Comparison of ENCODE assay signal across 15 mouse cellular contexts in genomic region chr7:99028108-99028507, GRCm38 (mm10).
A peak's percentile ranks its signal among the peaks of the same experiment; 100 is the strongest.
DNase-seq lines count a peak whose midpoint lies in the region; ATAC-seq and TF ChIP-seq lines count a peak whose summit lies in the region.
"Had no signal": no experiment of that assay in that cellular context is flagged by ENCODE, and none has a peak within 500 bp of the region (broad histone marks: within the 10 kb centered on the region; RNA-seq: fewer than 3 reads in every experiment).

No protein-coding gene starts in this region.

- no peaks in the 10 kb centered on the region for H3K36me3 ChIP-seq in hindbrain, postnatal 0 days (ENCODE audit: insufficient read depth, low read length)
- H3K36me3 ChIP-seq in hindbrain, embryonic 12.5 days = no peaks in the 10 kb centered on the region
- no peaks in the 10 kb centered on the region for H3K36me3 ChIP-seq in midbrain, postnatal 0 days (ENCODE audit: insufficient read depth, low read length)
- no peaks in the 10 kb centered on the region for H3K36me3 ChIP-seq in midbrain, embryonic 11.5 days (ENCODE audit: control insufficient read depth, insufficient read depth, low read length)
- peaks cover 8% of the 10 kb centered on the region; the same call in 1 of the 2 replicates for H3K36me3 ChIP-seq in splenic B cell, adult 2 months (ENCODE audit: control insufficient read depth, insufficient read depth, low read length, poor library complexity, severe bottlenecking)
- H3K36me3 ChIP-seq in forebrain, embryonic 12.5 days (replicated peaks) = no peaks in the 10 kb centered on the region
- H3K36me3 ChIP-seq: hindbrain, embryonic 10.5 days; midbrain, embryonic 15.5 days; neural tube, embryonic 15.5 days had no signal

- no peak for ATAC-seq in hindbrain, postnatal 0 days
- no peak for ATAC-seq in hindbrain, embryonic 12.5 days (ENCODE audit: low FRiP score)
- ATAC-seq in midbrain, postnatal 0 days (ENCODE audit: low FRiP score) = no peak
- ATAC-seq in midbrain, embryonic 11.5 days (ENCODE audit: low FRiP score) = no peak
- ATAC-seq in forebrain, embryonic 12.5 days (ENCODE audit: low FRiP score) = no peak
- ATAC-seq: midbrain, embryonic 15.5 days had no signal

- no peaks in the 10 kb centered on the region for H3K27me3 ChIP-seq in hindbrain, postnatal 0 days (ENCODE audit: insufficient read depth, low read length)
- no peaks in the 10 kb centered on the region for H3K27me3 ChIP-seq in hindbrain, embryonic 12.5 days
- no peaks in the 10 kb centered on the region for H3K27me3 ChIP-seq in midbrain, postnatal 0 days (ENCODE audit: insufficient read depth, low read length)
- no peaks in the 10 kb centered on the region for H3K27me3 ChIP-seq in midbrain, embryonic 11.5 days (ENCODE audit: control insufficient read depth, insufficient read depth, low read length)
- H3K27me3 ChIP-seq in splenic B cell, adult 2 months (ENCODE audit: control insufficient read depth, insufficient read depth, low read length, poor library complexity, severe bottlenecking) = no peaks in the 10 kb centered on the region
- H3K27me3 ChIP-seq in forebrain, embryonic 12.5 days = no peaks in the 10 kb centered on the region
- H3K27me3 ChIP-seq: midbrain, embryonic 15.5 days; neural tube, embryonic 15.5 days had no signal

- H3K9ac ChIP-seq in hindbrain, postnatal 0 days (replicated peaks; ENCODE audit: low read length) = no peak overlapping the region
- no peak overlapping the region for H3K9ac ChIP-seq in hindbrain, embryonic 12.5 days
- H3K9ac ChIP-seq in midbrain, postnatal 0 days (replicated peaks; ENCODE audit: low read length, poor library complexity, severe bottlenecking) = no peak overlapping the region
- no peak overlapping the region for H3K9ac ChIP-seq in midbrain, embryonic 11.5 days (ENCODE audit: low read length)
- H3K9ac ChIP-seq in forebrain, embryonic 12.5 days = no peak overlapping the region
- H3K9ac ChIP-seq: midbrain, embryonic 15.5 days; neural tube, embryonic 15.5 days had no signal

- H3K4me1 ChIP-seq in hindbrain, postnatal 0 days (ENCODE audit: insufficient read depth, low read length) = no peaks in the 10 kb centered on the region
- 0 out of 2 replicates have a peak, but pooled peaks cover 2% of the 10 kb centered on the region for H3K4me1 ChIP-seq in hindbrain, embryonic 12.5 days
- H3K4me1 ChIP-seq in midbrain, postnatal 0 days (ENCODE audit: insufficient read depth, low read length) = no peaks in the 10 kb centered on the region
- H3K4me1 ChIP-seq in midbrain, embryonic 11.5 days (ENCODE audit: control insufficient read depth, insufficient read depth, low read length) = no peaks in the 10 kb centered on the region
- no peaks in the 10 kb centered on the region for H3K4me1 ChIP-seq in forebrain, embryonic 12.5 days
- H3K4me1 ChIP-seq: hindbrain, embryonic 10.5 days; midbrain, embryonic 15.5 days had no signal

- WGBS in hindbrain, postnatal 0 days = 86% methylated on average over 7 of the region's 7 CpGs
- WGBS in hindbrain, embryonic 12.5 days = 87% methylated on average over 7 of the region's 7 CpGs
- WGBS in midbrain, postnatal 0 days = 86% methylated on average over 7 of the region's 7 CpGs
- whole genome bisulfite sequencing in midbrain, embryonic 11.5 days = 85% methylated on average over 7 of the region's 7 CpGs
- 89% methylated on average over 7 of the region's 7 CpGs for WGBS in forebrain, embryonic 12.5 days

- H3K27ac ChIP-seq in hindbrain, postnatal 0 days = no peak overlapping the region
- no peak overlapping the region for H3K27ac ChIP-seq in hindbrain, embryonic 12.5 days
- H3K27ac ChIP-seq in midbrain, postnatal 0 days (ENCODE audit: low read depth, low read length) = no peak overlapping the region
- H3K27ac ChIP-seq in midbrain, embryonic 11.5 days (ENCODE audit: low read depth, low read length) = no peak overlapping the region
- no peak overlapping the region for H3K27ac ChIP-seq in forebrain, embryonic 12.5 days
- H3K27ac ChIP-seq: hindbrain, embryonic 10.5 days; midbrain, embryonic 15.5 days; neural tube, embryonic 15.5 days had no signal

- no peak overlapping the region for H3K4me3 ChIP-seq in hindbrain, postnatal 0 days (ENCODE audit: low read length)
- no peak overlapping the region for H3K4me3 ChIP-seq in hindbrain, embryonic 12.5 days
- H3K4me3 ChIP-seq in midbrain, postnatal 0 days (ENCODE audit: low read depth, low read length) = no peak overlapping the region
- H3K4me3 ChIP-seq in midbrain, embryonic 11.5 days (ENCODE audit: low read depth, low read length) = no peak overlapping the region
- H3K4me3 ChIP-seq in forebrain, embryonic 12.5 days (replicated peaks) = no peak overlapping the region
- H3K4me3 ChIP-seq: heart, embryonic 10.5 days; hindbrain, embryonic 10.5 days; midbrain, embryonic 15.5 days; neural tube, embryonic 15.5 days had no signal

- H3K9me3 ChIP-seq in hindbrain, postnatal 0 days (ENCODE audit: low read length) = no peaks in the 10 kb centered on the region
- no peaks in the 10 kb centered on the region for H3K9me3 ChIP-seq in hindbrain, embryonic 12.5 days (replicated peaks)
- no peaks in the 10 kb centered on the region for H3K9me3 ChIP-seq in midbrain, postnatal 0 days (ENCODE audit: low read length)
- H3K9me3 ChIP-seq in midbrain, embryonic 11.5 days (ENCODE audit: control insufficient read depth, low read length) = no peaks in the 10 kb centered on the region
- no peaks in the 10 kb centered on the region for H3K9me3 ChIP-seq in forebrain, embryonic 12.5 days
- H3K9me3 ChIP-seq: heart, embryonic 10.5 days; hindbrain, embryonic 10.5 days; midbrain, embryonic 15.5 days; neural tube, embryonic 15.5 days had no signal

- H3K4me2 ChIP-seq in hindbrain, postnatal 0 days (ENCODE audit: low read depth, low read length) = no peak overlapping the region
- H3K4me2 ChIP-seq in hindbrain, embryonic 12.5 days (replicated peaks) = no peak overlapping the region
- H3K4me2 ChIP-seq in midbrain, postnatal 0 days (ENCODE audit: low read depth, low read length, poor library complexity, severe bottlenecking) = no peak overlapping the region
- no peak overlapping the region for H3K4me2 ChIP-seq in midbrain, embryonic 11.5 days
- H3K4me2 ChIP-seq in forebrain, embryonic 12.5 days = no peak overlapping the region
- H3K4me2 ChIP-seq: midbrain, embryonic 15.5 days; neural tube, embryonic 15.5 days had no signal

- TF ChIP-seq CTCF in hindbrain, postnatal 0 days (IDR thresholded peaks at IDR 0.05; ENCODE audit: low read depth) = peak; percentile 31
- peak; percentile 37; the same call in 1 of the 2 replicates for TF ChIP-seq CTCF in midbrain, postnatal 0 days (IDR thresholded peaks at IDR 0.05)

- DNase-seq in hindbrain, postnatal 0 days (ENCODE audit: low spot score) = no peak
- no peak for DNase-seq in midbrain, postnatal 0 days (ENCODE audit: low spot score)
- DNase-seq in midbrain, embryonic 11.5 days (ENCODE audit: low spot score, missing footprints) = no peak
- peak; percentile 48 for DNase-seq in ZHBTc4 (ENCODE audit: low read depth, low spot score)
- peak; percentile 46 for DNase-seq in splenic B cell, adult 2 months (ENCODE audit: low read depth, low spot score)
- DNase-seq in urinary bladder, postnatal 10 days (ENCODE audit: low spot score) = no peak
- DNase-seq: adrenal gland, postnatal 14 days; cerebellum, postnatal 25 days; right cerebral cortex, postnatal 14 days had no signal

Comparison
In these comparisons a context has a peak if more than half of its experiments do, and no peak if none do; other contexts are left out.
1. DNase-seq: peak in ZHBTc4 (single experiment) and splenic B cell, adult 2 months (single experiment); none in hindbrain, postnatal 0 days (single experiment), midbrain, postnatal 0 days (single experiment), midbrain, embryonic 11.5 days (single experiment) and urinary bladder, postnatal 10 days (single experiment).